Mouse (Mus musculus) CD4-positive helper T cell, adult 2 months (primary cell): ENCODE data around the gene Snf8.
A peak's percentile ranks its signal among the peaks of the same experiment; 100 is the strongest.

Experiments used
- DNase-seq: peaks from one replicate; pipeline ENCODE4 v3.0.0-alpha.2; 2012; ENCODE audit warnings: low read depth, missing footprints, low spot score

Snf8 gene

DNA sequence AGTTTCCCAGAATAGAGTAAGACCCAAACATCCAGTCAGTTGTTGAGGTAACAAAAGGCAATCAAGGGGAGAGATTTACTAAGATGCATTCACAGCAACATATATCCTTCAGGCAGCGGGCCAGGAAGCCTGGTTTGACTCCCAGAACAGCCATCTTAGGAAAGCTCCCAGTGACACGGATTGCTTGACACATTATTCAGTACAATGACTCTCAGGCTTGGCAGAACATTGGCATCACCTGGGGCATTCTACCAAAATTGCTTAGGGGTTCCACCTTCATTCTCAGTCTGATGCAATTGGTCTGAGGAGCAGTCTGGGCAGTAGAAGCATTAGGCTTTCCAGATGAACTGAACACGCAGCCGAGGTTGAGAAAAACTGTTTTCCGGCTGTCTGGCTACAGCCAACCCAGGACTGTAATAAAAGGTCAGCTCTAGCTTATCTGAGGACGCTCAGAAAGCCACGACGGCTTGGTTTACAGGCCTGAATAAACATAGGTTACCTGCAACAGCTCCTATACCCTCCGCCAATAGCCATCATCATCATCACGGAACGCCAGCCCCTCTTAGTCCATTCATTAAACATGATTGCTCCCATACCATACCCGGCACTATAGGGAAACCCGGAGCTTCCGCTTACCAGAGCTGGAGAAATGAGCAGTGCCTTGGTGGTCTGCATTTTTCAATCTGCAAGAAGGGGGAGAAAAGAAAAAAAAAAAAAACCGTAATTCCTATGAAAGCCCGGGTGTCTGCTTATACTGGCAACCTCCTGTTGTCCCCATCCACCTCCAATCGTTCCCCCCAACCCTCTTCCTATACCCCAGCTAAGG lies 39.9 kb downstream of the Snf8 start:
- peak; percentile 14 for DNase-seq

GRCm38 (mm10) chr11:96075177-96075508 lies 40.5 kb downstream of the Snf8 start:
- DNase-seq = no peak

DNA sequence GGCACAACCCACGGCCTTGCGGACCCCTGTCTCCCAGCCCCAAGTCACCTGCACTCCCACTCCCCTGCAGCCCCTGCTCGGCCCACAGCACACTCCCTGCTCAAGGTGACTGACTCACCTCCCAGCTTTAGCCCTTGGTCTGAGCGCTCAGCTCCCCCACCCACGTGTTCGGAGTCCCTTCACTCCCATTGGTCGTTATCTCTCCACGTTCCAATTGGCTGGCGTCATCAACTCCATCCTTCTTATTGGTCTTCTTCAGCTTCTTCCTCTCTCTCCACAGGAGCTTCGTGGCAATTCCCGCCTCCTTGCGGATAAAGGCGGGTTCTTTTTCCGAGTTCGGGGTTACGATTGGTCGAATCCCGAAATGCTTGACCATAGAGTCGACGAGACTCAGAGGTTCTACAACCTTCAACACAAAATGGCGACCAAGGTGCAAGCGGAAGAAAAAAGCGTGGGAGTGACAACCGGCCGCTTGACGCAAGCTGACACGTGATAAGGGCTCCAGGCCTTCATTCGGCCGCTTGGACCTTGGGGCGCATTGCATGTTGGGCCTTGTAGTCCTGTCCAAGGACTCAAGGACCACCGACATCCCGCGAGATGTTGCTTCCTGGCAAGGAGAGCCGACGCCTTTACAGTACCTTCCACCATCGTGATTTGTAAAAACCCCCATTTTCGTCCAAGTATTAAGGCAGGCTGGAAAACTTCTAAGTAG lies 41.0 kb downstream of the Snf8 start, which contains the start of gene Atp5g1:
TSS of gene Atp5g1 (minus strand) at position 162 of the 712 bp plus-strand sequence.
- peak; percentile 100 for DNase-seq

GRCm38 (mm10) chr11:96076221-96077105 lies 41.8 kb downstream of the Snf8 start:
- DNase-seq = no peak

GRCm38 (mm10) chr11:96080736-96081135 lies 46.1 kb downstream of the Snf8 start:
- DNase-seq = no peak

- no peak for DNase-seq
These were observed 48.0 kb downstream of the Snf8 start for GRCm38 (mm10) chr11:96082682-96083081.

DNA sequence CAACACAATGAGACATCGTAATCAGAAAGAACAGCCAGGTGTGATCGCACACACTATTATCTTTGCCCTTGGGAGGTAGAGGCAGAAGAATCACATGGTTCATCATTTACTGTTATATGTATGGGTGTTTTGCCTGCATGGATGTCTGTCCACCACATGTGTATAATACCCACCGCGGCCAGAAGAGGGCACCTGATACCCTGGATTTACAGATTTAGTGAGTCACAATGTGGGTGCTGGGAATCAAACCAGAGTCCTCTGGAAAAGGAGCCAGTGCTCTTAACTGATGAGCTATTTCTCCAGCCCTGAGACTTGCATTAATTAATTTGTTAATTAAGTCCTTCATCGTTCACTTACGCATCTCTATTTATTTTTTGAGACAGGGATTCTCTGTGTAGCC lies 53.3 kb downstream of the Snf8 start:
- DNase-seq = no peak

DNA sequence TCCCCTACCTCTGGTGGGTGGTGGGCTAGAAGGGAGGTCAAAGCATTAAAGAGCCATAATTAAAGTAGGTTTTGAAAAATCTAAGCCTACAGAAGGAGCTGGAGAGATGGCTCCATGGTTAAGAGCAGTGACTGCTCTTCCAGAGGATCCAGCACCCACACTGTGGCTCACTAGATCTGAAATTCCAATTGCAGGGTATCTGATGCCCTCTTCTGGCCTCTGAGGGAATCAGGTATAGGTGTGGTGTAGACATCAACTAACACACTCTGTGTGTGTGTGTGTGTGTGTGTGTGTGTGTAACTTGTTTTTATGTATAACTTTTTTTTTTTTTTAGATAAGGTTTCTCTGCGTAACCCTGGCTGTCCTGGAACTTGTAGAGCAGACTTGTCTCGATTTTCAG lies 56.4 kb downstream of the Snf8 start:
- peak; percentile 32 for DNase-seq

DNA sequence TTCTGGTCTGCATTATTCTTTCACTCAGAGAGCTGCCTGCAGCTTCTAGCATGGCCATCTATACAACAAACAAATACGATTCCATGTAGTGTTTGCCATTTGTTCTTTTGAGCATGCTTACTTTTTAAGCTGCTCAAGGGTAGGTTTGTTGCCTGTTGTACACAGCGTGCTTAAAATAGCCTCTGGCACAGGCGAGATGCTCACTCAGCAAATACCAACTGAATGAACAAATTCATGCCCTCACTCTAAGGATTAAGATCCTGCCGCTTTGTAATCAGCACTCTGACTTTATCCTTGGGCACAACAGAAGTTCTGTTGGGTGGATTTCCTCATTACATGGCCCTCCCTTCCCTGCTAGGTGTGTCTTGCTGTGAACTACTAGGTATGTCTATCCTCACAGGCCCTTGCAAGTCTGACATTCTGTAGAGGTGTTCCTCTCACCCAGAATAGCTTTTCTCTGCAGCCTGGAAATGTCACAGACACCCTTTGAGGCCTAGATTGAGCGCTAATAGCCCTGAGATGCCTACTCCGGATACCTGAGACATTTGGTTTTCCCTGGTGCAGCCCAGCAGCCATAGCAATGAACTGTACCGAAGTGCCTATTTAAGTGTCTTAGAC lies 58.1 kb downstream of the Snf8 start:
- DNase-seq = no peak

GRCm38 (mm10) chr11:96093361-96093760 lies 58.7 kb downstream of the Snf8 start:
- DNase-seq = peak; percentile 33
